Mouse (Mus musculus): ENCODE data around the gene Lgals3. TPM values are rescaled to one million over a fixed set of nuclear protein-coding genes. Genes with fewer than 3 reads are reported as not detected.

Lgals3 gene
- polyA plus RNA-seq, 1 experiment = 2.5 TPM

- TF ChIP-seq CTCF (IDR thresholded peaks at IDR 0.05; ENCODE audit: borderline replicate concordance, extremely low read depth, insufficient read depth, insufficient read length) = no peak
- TF ChIP-seq POLR2A (IDR thresholded peaks at IDR 0.05; ENCODE audit: borderline replicate concordance, extremely low read depth, insufficient read depth, insufficient read length, poor library complexity, severe bottlenecking) = no peak
- no peak for DNase-seq (ENCODE audit: low read depth)
Measured at GRCm38 (mm10) chr14:47402735-47403134, 35.2 kb downstream of the Lgals3 start.

- DNase-seq (ENCODE audit: low read depth) = no peak
- no peak for TF ChIP-seq CTCF (IDR thresholded peaks at IDR 0.05; ENCODE audit: borderline replicate concordance, extremely low read depth, insufficient read depth, insufficient read length)
- TF ChIP-seq POLR2A (IDR thresholded peaks at IDR 0.05; ENCODE audit: borderline replicate concordance, extremely low read depth, insufficient read depth, insufficient read length, poor library complexity, severe bottlenecking) = no peak
Measured at GRCm38 (mm10) chr14:47406000-47406399, 38.4 kb downstream of the Lgals3 start.

DNA sequence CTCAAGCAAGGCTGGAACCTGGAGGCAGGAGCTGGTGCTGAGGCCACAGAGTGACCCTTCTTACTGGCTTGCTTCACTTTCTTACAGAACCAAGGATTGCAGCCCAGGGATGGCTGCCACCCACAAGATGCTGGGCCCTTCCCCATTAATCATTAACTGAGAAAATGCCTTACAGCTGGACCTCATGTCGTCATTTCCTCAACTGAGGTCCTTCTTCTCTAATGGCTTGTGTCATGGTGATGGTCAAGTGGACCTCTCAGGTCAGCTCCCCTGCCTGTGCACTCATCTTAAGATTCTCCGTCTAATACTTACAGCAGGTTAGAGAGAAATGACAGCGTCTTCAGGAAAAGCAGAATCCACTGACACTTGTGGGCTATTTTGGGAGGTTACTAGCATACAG is 49.8 kb downstream of the Lgals3 start:
- DNase-seq (ENCODE audit: low read depth) = no peak

DNA sequence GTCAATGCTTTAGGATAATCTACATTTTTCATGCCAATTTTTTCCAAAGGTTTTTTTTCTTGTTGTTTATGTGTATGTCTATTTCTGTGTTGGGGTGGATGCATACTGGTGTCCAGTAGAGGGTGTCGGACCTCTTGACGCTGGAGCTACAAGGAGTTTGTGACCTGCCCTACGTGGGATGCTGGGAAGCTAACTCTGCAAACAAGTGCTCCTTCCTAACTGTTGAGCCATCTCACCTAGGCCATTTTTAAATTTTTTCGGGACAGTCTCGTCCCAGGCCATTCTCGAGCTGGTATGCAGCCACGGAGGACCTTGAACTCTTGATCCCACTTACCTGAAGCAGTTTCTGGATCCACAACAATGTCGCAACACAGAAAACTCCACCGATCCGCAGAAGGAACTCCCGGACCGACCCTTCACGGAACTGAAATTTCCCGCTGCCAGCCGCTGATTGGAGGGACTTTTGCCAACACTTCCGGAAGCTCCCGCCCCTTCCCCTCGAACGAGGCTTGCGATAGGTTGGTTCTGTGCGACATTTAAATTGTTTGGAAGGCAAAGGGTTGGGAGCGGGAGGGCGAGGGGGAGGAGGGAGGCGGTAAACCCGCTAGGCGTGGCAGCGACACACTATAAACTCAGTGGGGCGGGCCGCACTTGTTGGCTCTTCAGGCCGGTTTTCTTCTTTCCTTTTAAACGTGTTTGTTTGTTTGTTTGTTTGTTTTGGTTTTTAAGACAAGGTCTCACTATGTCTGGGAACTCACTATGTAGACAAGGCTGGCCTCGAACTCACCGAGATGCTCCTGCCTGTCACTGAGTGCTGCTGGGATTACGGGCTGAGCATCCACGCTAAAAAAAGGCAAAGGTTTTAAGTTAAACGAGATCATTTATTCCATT is 50.5 kb downstream of the Lgals3 start, which contains the start of gene Dlgap5:
TSS of gene Dlgap5 (minus strand) at position 633 of the 891 bp plus-strand sequence.
- DNase-seq (ENCODE audit: low read depth) = peak; percentile 97
- TF ChIP-seq POLR2A (IDR thresholded peaks at IDR 0.05; ENCODE audit: borderline replicate concordance, extremely low read depth, insufficient read depth, insufficient read length, poor library complexity, severe bottlenecking) (no peak), CTCF (IDR thresholded peaks at IDR 0.05; ENCODE audit: borderline replicate concordance, extremely low read depth, insufficient read depth, insufficient read length) (no peak)

More for the DNA sequence above, 49.8 kb downstream of the Lgals3 start:
- TF ChIP-seq POLR2A (IDR thresholded peaks at IDR 0.05; ENCODE audit: borderline replicate concordance, extremely low read depth, insufficient read depth, insufficient read length, poor library complexity, severe bottlenecking) = no peak
- TF ChIP-seq CTCF (IDR thresholded peaks at IDR 0.05; ENCODE audit: borderline replicate concordance, extremely low read depth, insufficient read depth, insufficient read length) = no peak

DNA sequence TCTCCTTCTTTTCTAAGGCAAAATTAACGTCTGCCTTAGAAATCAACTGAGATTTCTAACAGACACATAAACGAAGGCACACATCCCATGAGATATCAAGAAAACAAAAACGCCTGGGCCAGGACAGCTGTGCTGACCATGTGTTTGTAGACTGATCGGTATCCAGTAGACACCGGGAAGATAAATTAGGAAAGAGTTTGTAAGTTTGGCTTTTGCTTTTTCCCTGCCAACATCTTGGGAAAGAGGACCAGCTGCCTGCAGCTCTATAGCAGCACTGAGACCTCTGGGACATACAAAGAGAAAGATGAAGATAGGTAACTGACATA is 51.1 kb downstream of the Lgals3 start:
- TF ChIP-seq POLR2A (IDR thresholded peaks at IDR 0.05; ENCODE audit: borderline replicate concordance, extremely low read depth, insufficient read depth, insufficient read length, poor library complexity, severe bottlenecking) = no peak
- no peak for TF ChIP-seq CTCF (IDR thresholded peaks at IDR 0.05; ENCODE audit: borderline replicate concordance, extremely low read depth, insufficient read depth, insufficient read length)
- DNase-seq (ENCODE audit: low read depth) = no peak

DNA sequence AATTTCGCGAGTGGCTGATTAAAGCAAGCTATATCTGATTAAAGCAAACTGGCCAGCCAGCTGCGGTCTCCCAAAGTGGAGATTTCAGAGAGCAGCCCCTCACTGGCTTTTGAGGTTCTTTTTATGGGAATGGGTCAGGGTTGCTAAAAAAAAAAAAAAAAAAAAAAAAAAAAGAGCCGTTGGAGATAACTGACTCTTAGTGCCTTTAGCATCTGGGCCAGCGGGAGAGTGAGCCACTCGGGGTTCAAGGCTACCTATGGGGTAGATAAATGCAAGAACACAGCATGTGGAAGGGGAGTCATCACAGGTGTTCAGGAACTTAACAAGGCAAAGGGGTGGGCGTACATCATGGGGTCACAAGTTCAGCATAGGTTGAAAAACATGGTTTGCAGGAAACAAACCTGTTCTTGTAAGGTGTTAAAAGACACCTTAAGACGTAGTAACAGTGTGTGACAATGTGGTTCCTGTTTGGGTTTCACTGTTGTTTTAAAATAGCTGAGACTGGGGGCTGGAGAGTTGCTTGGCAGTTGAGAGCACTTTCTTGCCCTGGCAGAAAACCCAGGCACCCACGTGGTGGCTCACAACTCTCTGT is 51.6 kb downstream of the Lgals3 start:
- no peak for TF ChIP-seq CTCF (IDR thresholded peaks at IDR 0.05; ENCODE audit: borderline replicate concordance, extremely low read depth, insufficient read depth, insufficient read length)
- TF ChIP-seq POLR2A (IDR thresholded peaks at IDR 0.05; ENCODE audit: borderline replicate concordance, extremely low read depth, insufficient read depth, insufficient read length, poor library complexity, severe bottlenecking) = no peak
- no peak for DNase-seq (ENCODE audit: low read depth)

GRCm38 (mm10) chr14:47419723-47420276 is 52.2 kb downstream of the Lgals3 start:
- TF ChIP-seq CTCF (IDR thresholded peaks at IDR 0.05; ENCODE audit: borderline replicate concordance, extremely low read depth, insufficient read depth, insufficient read length) (no peak), POLR2A (IDR thresholded peaks at IDR 0.05; ENCODE audit: borderline replicate concordance, extremely low read depth, insufficient read depth, insufficient read length, poor library complexity, severe bottlenecking) (no peak)
- no peak for DNase-seq (ENCODE audit: low read depth)

GRCm38 (mm10) chr14:47421606-47422005 is 54.1 kb downstream of the Lgals3 start:
- no peak for TF ChIP-seq POLR2A (IDR thresholded peaks at IDR 0.05; ENCODE audit: borderline replicate concordance, extremely low read depth, insufficient read depth, insufficient read length, poor library complexity, severe bottlenecking)
- no peak for TF ChIP-seq CTCF (IDR thresholded peaks at IDR 0.05; ENCODE audit: borderline replicate concordance, extremely low read depth, insufficient read depth, insufficient read length)
- DNase-seq (ENCODE audit: low read depth) = no peak

DNA sequence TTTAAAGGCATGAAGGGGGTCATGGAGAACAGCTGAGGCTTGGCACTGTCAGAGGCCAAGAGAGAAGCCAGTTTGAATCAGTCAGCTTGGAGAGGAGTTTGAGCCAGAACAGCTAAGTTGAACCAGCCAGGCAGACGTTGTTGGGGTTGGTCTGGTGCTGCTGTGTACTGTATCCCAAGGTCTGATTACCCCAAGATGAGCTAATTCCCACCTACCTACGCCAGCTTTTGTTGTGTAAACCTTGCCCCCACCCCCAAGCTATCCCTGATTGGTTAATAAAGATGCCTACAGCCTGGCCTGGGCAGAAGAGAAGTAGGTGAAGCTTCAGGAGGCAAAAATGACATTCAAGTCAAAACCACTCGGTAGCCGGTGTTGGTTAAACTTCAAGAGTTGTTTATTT is 54.9 kb downstream of the Lgals3 start:
- no peak for DNase-seq (ENCODE audit: low read depth)
- TF ChIP-seq CTCF (IDR thresholded peaks at IDR 0.05; ENCODE audit: borderline replicate concordance, extremely low read depth, insufficient read depth, insufficient read length) (no peak), POLR2A (IDR thresholded peaks at IDR 0.05; ENCODE audit: borderline replicate concordance, extremely low read depth, insufficient read depth, insufficient read length, poor library complexity, severe bottlenecking) (no peak)

DNA sequence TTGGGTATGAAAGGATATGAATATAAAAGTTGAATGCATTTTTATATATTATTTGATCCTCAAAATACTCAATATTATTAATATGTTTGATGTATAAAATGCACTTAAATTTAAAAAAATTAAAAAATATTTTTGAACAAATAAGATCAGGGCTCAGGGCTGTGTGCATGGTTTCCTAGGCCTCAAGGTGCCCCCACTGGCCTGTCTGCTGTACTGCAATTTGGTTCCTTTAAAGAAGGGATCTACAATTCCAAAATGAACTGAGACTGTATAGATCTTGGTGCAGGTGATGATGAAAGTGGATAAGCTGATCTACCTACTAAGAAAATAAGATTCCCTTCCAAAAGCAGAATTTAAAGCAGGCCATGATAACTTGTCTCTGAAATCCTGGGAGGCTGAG is 65.4 kb downstream of the Lgals3 start:
- no peak for DNase-seq (ENCODE audit: low read depth)
- TF ChIP-seq CTCF (IDR thresholded peaks at IDR 0.05; ENCODE audit: borderline replicate concordance, extremely low read depth, insufficient read depth, insufficient read length) = peak; percentile 44; the same call in 1 of the 2 replicates
- TF ChIP-seq POLR2A (IDR thresholded peaks at IDR 0.05; ENCODE audit: borderline replicate concordance, extremely low read depth, insufficient read depth, insufficient read length, poor library complexity, severe bottlenecking) = no peak

Other genes with a start within 250 kb of the Lgals3 start
- 3.0 and 3.4 TPM in 2 replicates for gene Gch1, start 178.3 kb upstream of the Lgals3 start, polyA plus RNA-seq (2012; rRNA removed)
- 15.3 and 15.9 TPM in 2 replicates for gene Wdhd1, start 90.9 kb upstream of the Lgals3 start, polyA plus RNA-seq (2012; rRNA removed)
- 6.7 and 9.9 TPM in 2 replicates for gene Socs4, start 90.8 kb upstream of the Lgals3 start, polyA plus RNA-seq (2012; rRNA removed)
- gene Mapk1ip1l, start 69.5 kb upstream of the Lgals3 start, polyA plus RNA-seq (2012; rRNA removed) = 49.8 and 60.3 TPM in 2 replicates
- gene Dlgap5, start 50.7 kb downstream of the Lgals3 start, polyA plus RNA-seq (2012; rRNA removed) = 11.5 and 16.3 TPM in 2 replicates
- 20.1 and 23.4 TPM in 2 replicates for gene Fbxo34, start 82.7 kb downstream of the Lgals3 start, polyA plus RNA-seq (2012; rRNA removed)
- 14.6 and 15.4 TPM in 2 replicates for gene Atg14, start 202.9 kb downstream of the Lgals3 start, polyA plus RNA-seq (2012; rRNA removed)

Data from brain, embryonic 14.5 days (tissue).